Mouse (Mus musculus) midbrain, embryonic 16.5 days (tissue): ENCODE data around the gene Rnf130. TPM values are rescaled to one million over a fixed set of nuclear protein-coding genes. Genes with fewer than 3 reads are reported as not detected.

Experiments
- ATAC-seq: fragments of 200-750 bp; cut with Nextera tagmentation; 2 replicates; pipeline ENCODE4 v1.8.0; 2017; ENCODE audit warnings: moderate TSS enrichment
- H3K27ac ChIP-seq: fragments of 300-500 bp; sonication (generic); 2 replicates; pipeline ENCODE4 v1.5.1; 2014; ENCODE audit warnings: mild to moderate bottlenecking, low read length, mixed read lengths
- H3K27me3 ChIP-seq: fragments of 300-500 bp; sonication (generic); 2 replicates; pipeline ENCODE4 v1.6.1; 2014; ENCODE audit warnings: low read depth, low read length, mixed read lengths; ENCODE audit not compliant: control insufficient read depth, insufficient read depth
- H3K36me3 ChIP-seq: fragments of 300-500 bp; sonication (generic); 2 replicates; pipeline ENCODE4 v1.6.1; 2014; ENCODE audit warnings: mild to moderate bottlenecking, low read length, moderate library complexity, mixed read lengths; ENCODE audit not compliant: control insufficient read depth, insufficient read depth
- H3K4me1 ChIP-seq: fragments of 300-500 bp; sonication (generic); 2 replicates; pipeline ENCODE4 v1.6.1; 2014; ENCODE audit warnings: mild to moderate bottlenecking, low read length, mixed read lengths; ENCODE audit not compliant: control insufficient read depth, insufficient read depth
- H3K4me2 ChIP-seq: fragments of 300-500 bp; sonication (generic); 2 replicates; pipeline ENCODE4 v1.6.1; 2014; ENCODE audit warnings: mild to moderate bottlenecking, low read length, mixed read lengths
- H3K4me3 ChIP-seq: fragments of 300-500 bp; sonication (generic); 2 replicates; pipeline ENCODE4 v1.5.1; 2014; ENCODE audit warnings: low read depth, mild to moderate bottlenecking, low read length, moderate library complexity, mixed read lengths
- H3K9ac ChIP-seq: fragments of 300-500 bp; sonication (generic); 2 replicates; pipeline ENCODE4 v1.6.1; 2014; ENCODE audit warnings: low read depth, low read length, mixed read lengths
- H3K9me3 ChIP-seq: fragments of 300-500 bp; sonication (generic); replicated peaks from 2 replicates; pipeline ENCODE4 v1.6.1; 2014; ENCODE audit warnings: mild to moderate bottlenecking, low read length, mixed read lengths; ENCODE audit not compliant: control insufficient read depth, poor library complexity, severe bottlenecking
- WGBS: fragments of 180-500 bp; shearing (Covaris S2); extraction: QIAGEN DNeasy Blood & Tissue Kit; methylation state at CpG from one replicate; pipeline ENCODE4 v1.1.7; 2014; 5-methylcytosine and 5-hydroxymethylcytosine counted together
- polyA plus RNA-seq: library from polyadenylated mRNA; unstranded; fragments of >200 nt; fragmentation: Nextera tagmentation; extraction: Ambion mirVana; gene quantifications from 2 replicates; pipeline ENCODE4 v1.2.1, GENCODE M21; 2015

Gene Rnf130
- polyA plus RNA-seq, 1 experiment from 2014 or later, result 51.4 TPM

DNA sequence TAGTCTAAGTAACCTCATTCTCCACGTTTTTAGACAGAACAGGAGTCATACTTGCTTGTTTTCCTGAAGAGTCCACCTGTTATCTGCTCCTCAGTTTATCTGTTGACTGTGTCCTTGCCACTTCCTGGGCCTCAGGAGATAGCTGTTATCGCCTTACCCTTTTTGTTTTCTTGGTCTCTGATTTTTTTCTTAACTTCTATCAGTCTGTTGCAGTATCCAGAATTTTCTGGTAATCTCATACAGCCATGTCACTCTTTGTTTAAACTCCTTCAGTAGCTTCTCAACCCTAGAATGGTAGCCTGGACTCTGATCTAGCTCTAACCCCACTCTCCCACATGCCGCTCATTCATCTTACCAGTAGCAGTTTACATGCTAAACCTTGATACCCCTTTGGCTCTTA, 10.6 kb downstream of the Rnf130 start:
- 88% methylated on average over 3 of the region's 3 CpGs for WGBS
- Histone ChIP-seq H3K4me1 (peaks cover 4% of the 10 kb centered on the region), H3K9ac (no peak overlapping the region), H3K27me3 (no peaks in the 10 kb centered on the region), H3K4me3 (no peak overlapping the region), H3K4me2 (no peak overlapping the region), H3K27ac (no peak overlapping the region), H3K36me3 (no peaks in the 10 kb centered on the region), H3K9me3 (no peaks in the 10 kb centered on the region)
- no peak for ATAC-seq

DNA sequence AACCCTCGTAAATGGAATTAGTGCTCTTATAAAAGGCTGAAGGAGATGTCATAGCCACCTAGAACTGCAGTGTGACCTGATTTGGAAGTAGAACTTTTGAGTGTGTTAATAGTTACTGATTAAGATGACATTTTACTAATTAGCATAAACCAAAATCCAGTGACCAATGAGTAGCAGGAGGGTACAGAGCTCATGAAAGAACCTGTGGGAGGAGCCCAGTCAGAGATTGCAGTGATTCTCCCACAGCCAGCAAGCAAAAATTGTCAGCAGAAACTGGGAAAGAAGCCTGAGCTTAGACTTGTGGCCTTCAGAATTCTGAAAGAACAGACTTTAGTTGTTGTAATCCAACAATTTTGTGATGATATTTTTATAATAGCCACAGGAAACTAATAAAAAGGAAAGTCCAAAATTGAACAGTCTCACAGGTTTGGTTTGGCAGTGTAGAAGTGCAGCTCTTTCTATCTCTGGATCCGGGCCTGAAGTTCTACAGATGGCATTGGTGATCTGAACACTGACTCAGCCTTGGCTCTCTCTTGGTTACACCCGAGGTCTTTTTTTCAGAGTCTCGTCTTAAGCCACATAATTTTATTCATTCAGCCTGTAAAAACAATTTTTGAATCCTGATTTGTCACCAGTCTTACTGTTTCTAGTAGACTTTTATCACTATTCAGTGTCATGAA, 11.8 kb downstream of the Rnf130 start:
- ATAC-seq, result no peak

DNA sequence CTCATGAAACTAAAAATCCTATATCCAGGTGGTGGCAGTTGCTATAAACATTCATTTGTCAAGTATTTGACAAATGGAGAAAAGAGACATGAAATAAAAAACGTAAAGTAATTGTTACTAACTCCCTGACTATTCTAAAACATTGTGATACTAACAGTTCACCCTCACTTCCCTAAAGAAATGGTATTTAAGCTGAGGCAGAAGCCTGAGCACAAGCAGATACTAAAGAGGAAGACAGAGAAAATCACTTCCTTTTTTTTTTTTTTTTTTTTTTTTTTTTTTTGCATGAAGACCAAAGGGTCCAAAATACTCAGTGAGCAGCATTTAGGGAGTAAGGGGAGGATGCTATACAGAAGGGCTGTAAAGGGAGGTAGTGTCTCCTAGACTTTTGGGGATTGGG, 13.6 kb downstream of the Rnf130 start:
- Histone ChIP-seq H3K27me3 (no peaks in the 10 kb centered on the region), H3K9me3 (no peaks in the 10 kb centered on the region), H3K9ac (no peak overlapping the region), H3K36me3 (no peaks in the 10 kb centered on the region), H3K4me2 (no peak overlapping the region), H3K27ac (no peak overlapping the region), H3K4me1 (no peaks in the 10 kb centered on the region), H3K4me3 (no peak overlapping the region)
- no peak for ATAC-seq
- 92% methylated on average over 1 of the region's 1 CpGs for WGBS

More for the DNA sequence above, 11.8 kb downstream of the Rnf130 start:
- WGBS, result 93% methylated on average over 4 of the region's 4 CpGs
- Histone ChIP-seq H3K4me1 (no peaks in the 10 kb centered on the region), H3K27ac (no peak overlapping the region), H3K27me3 (no peaks in the 10 kb centered on the region), H3K9ac (no peak overlapping the region), H3K9me3 (no peaks in the 10 kb centered on the region), H3K4me3 (no peak overlapping the region), H3K4me2 (no peak overlapping the region), H3K36me3 (no peaks in the 10 kb centered on the region)

DNA sequence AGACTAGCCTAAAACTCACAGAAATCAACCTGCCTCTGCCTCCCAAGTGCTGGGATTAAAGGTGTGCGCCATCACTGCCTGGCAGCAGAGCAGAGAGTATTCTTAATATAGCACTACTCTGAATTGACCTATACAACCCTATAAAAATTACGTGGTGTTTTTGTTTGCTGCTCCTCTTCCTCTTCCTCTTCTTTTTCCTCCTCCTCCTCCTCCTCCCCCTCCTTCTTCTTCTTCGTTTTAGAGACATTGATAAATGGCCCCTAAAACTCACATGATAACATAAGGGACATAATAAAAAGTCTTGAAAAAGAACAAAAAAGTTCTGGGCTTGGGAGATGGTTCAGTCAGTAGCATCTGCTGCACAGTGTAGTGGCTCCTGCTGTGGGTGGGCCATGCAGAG, 16.0 kb downstream of the Rnf130 start:
- ATAC-seq, result no peak
- Histone ChIP-seq H3K9me3 (no peaks in the 10 kb centered on the region), H3K9ac (no peak overlapping the region), H3K36me3 (no peaks in the 10 kb centered on the region), H3K4me2 (no peak overlapping the region), H3K27me3 (no peaks in the 10 kb centered on the region), H3K27ac (no peak overlapping the region), H3K4me3 (no peak overlapping the region), H3K4me1 (no peaks in the 10 kb centered on the region; the same call in 1 of the 2 replicates)
- 89% methylated on average over 3 of the region's 3 CpGs for WGBS

- Histone ChIP-seq H3K4me2 (no peak overlapping the region), H3K4me1 (peaks cover 1% of the 10 kb centered on the region; the same call in 1 of the 2 replicates), H3K27ac (no peak overlapping the region), H3K4me3 (no peak overlapping the region), H3K27me3 (no peaks in the 10 kb centered on the region), H3K36me3 (no peaks in the 10 kb centered on the region), H3K9ac (no peak overlapping the region), H3K9me3 (no peaks in the 10 kb centered on the region)
- ATAC-seq, result no peak
- 93% methylated on average over 4 of the region's 4 CpGs for WGBS
These were observed 17.3 kb downstream of the Rnf130 start for GRCm38 (mm10) chr11:50042345-50042997.

GRCm38 (mm10) chr11:50044454-50044853, 19.3 kb downstream of the Rnf130 start:
- 94% methylated on average over 4 of the region's 4 CpGs for WGBS
- Histone ChIP-seq H3K9ac (no peak overlapping the region), H3K4me1 (peaks cover 6% of the 10 kb centered on the region; the same call in 1 of the 2 replicates), H3K36me3 (no peaks in the 10 kb centered on the region), H3K27ac (no peak overlapping the region), H3K4me3 (no peak overlapping the region), H3K9me3 (no peaks in the 10 kb centered on the region), H3K27me3 (no peaks in the 10 kb centered on the region), H3K4me2 (no peak overlapping the region)
- ATAC-seq, result no peak

DNA sequence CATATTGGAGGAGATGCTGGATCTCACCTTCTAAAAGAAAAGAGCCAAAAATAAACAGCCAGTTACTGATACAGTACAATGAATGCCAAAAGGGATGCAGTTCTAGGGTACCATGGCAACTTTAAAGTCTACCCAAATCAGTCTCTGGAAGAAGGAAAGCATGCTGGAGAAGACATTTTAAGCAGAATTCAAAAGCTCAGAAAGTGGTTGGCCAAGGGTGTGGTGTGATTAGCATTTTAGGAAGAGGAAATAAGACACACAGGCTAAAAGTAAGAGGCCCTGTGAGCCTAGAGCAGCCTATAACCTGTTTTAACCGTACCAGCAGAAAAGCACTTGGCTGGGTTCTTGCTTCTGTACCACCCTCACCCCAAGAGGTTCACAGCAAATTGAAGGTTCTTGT, 22.5 kb downstream of the Rnf130 start:
- Histone ChIP-seq H3K9me3 (no peaks in the 10 kb centered on the region), H3K27ac (no peak overlapping the region), H3K9ac (no peak overlapping the region), H3K4me3 (no peak overlapping the region), H3K36me3 (no peaks in the 10 kb centered on the region), H3K4me1 (peaks cover 12% of the 10 kb centered on the region), H3K4me2 (no peak overlapping the region), H3K27me3 (no peaks in the 10 kb centered on the region)
- ATAC-seq, result no peak
- WGBS, result 90% methylated on average over 1 of the region's 1 CpGs

DNA sequence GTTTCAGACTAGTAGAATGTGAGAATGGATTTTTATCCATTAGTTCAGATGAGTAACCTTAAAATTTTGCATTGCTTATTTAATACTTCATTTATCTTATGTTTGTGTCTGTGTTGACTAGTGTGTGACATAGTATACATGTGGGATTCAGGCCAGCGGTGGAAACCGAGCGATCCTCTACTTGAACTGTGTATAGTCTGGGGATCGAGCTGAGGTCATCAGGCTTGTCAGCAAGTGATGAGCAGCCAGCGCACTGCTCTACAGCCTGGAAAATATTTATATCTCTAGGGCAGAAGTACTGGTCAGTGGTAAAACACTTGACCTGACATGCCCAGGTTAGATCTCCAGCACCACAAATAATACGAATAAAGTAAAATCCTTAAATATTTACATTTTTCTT, 23.0 kb downstream of the Rnf130 start:
- WGBS, result 95% methylated on average over 6 of the region's 6 CpGs
- Histone ChIP-seq H3K36me3 (no peaks in the 10 kb centered on the region), H3K27me3 (no peaks in the 10 kb centered on the region), H3K9me3 (no peaks in the 10 kb centered on the region), H3K4me2 (no peak overlapping the region), H3K4me1 (peaks cover 12% of the 10 kb centered on the region), H3K27ac (no peak overlapping the region), H3K9ac (no peak overlapping the region), H3K4me3 (no peak overlapping the region)
- no peak for ATAC-seq

GRCm38 (mm10) chr11:50050392-50050791, 25.2 kb downstream of the Rnf130 start:
- no peak overlapping the region for H3K9ac ChIP-seq
- 75% methylated on average over 6 of the region's 6 CpGs for WGBS

More at GRCm38 (mm10) chr11:50050392-50050791, 25.2 kb downstream of the Rnf130 start:
- peaks cover 12% of the 10 kb centered on the region for H3K4me1 ChIP-seq
- ATAC-seq, result no peak
- H3K4me3 ChIP-seq, result no peak overlapping the region
- H3K36me3 ChIP-seq, result no peaks in the 10 kb centered on the region
- H3K4me2 ChIP-seq, result no peak overlapping the region
- H3K27ac ChIP-seq, result no peak overlapping the region
- no peaks in the 10 kb centered on the region for H3K9me3 ChIP-seq
- H3K27me3 ChIP-seq, result no peaks in the 10 kb centered on the region
